Mouse (Mus musculus) heart, embryonic 14.5 days (tissue): ENCODE results near the gene Nsd2. TPM values are rescaled to one million over a fixed set of nuclear protein-coding genes. Genes with fewer than 3 reads are reported as not detected.
"Not testable (repeated sequence)": the region's sequence is repeated elsewhere in the genome, so short reads cannot be mapped to it uniquely, and the experiment has no call there.

Experiments used
- ATAC-seq: fragments of 200-750 bp; cut with Nextera tagmentation; 2 replicates; pipeline ENCODE4 v1.8.0; 2017; ENCODE audit warnings: low read depth, moderate TSS enrichment; ENCODE audit not compliant: insufficient number of reproducible peaks, insufficient read depth, low FRiP score
- H3K27ac ChIP-seq, 2 experiments: fragments of 200-500 bp in 1 of 2; fragments of 300-500 bp in 1 of 2; sonication (generic) in 1 of 2; replicated peaks in 1 of 2; 2 replicates each; pipeline ENCODE4 v1.5.1; 2012 to 2014; ENCODE audit warnings: low read depth in 2 of 2, low read length in 2 of 2, control low read depth in 1 of 2, mild to moderate bottlenecking in 1 of 2, mixed read lengths in 1 of 2; ENCODE audit not compliant: control insufficient read depth in 1 of 2, insufficient read depth in 1 of 2
- H3K27me3 ChIP-seq: fragments of 300-500 bp; sonication (generic); 2 replicates; pipeline ENCODE4 v1.6.1; 2014; ENCODE audit warnings: mild to moderate bottlenecking, low read length, control low read depth; ENCODE audit not compliant: control insufficient read depth, insufficient read depth
- H3K36me3 ChIP-seq: fragments of 300-500 bp; sonication (generic); 2 replicates; pipeline ENCODE4 v1.6.1; 2014; ENCODE audit warnings: mild to moderate bottlenecking, control low read depth, low read length, mixed read lengths; ENCODE audit not compliant: control insufficient read depth, insufficient read depth
- H3K4me1 ChIP-seq, 2 experiments: fragments of 200-500 bp in 1 of 2; fragments of 300-500 bp in 1 of 2; sonication (generic) in 1 of 2; 2 replicates each; pipeline ENCODE4 v1.6.1; 2012 to 2014; ENCODE audit warnings: low read length in 2 of 2, control low read depth in 1 of 2, mixed read lengths in 1 of 2; ENCODE audit not compliant: control insufficient read depth in 2 of 2, insufficient read depth in 2 of 2
- H3K4me2 ChIP-seq: fragments of 300-500 bp; sonication (generic); 2 replicates; pipeline ENCODE4 v1.6.1; 2014; ENCODE audit warnings: mild to moderate bottlenecking, low read length
- H3K4me3 ChIP-seq, 2 experiments: fragments of 200-500 bp in 1 of 2; fragments of 300-500 bp in 1 of 2; sonication (generic) in 1 of 2; 2 replicates each; pipeline ENCODE4 v1.5.1; 2012 to 2014; ENCODE audit warnings: low read length in 2 of 2, mild to moderate bottlenecking in 2 of 2, control low read depth in 1 of 2, low read depth in 1 of 2, moderate library complexity in 1 of 2; ENCODE audit not compliant: control insufficient read depth in 1 of 2, insufficient read depth in 1 of 2
- H3K9ac ChIP-seq: fragments of 300-500 bp; sonication (generic); 2 replicates; pipeline ENCODE4 v1.6.1; 2014; ENCODE audit warnings: mild to moderate bottlenecking, low read length
- H3K9me3 ChIP-seq: fragments of 300-500 bp; sonication (generic); 2 replicates; pipeline ENCODE4 v1.6.1; 2016; ENCODE audit warnings: low read length, control low read depth; ENCODE audit not compliant: control insufficient read depth
- WGBS: fragments of 180-500 bp; shearing (Covaris S2); extraction: QIAGEN DNeasy Blood & Tissue Kit; methylation state at CpG from one replicate; pipeline ENCODE4 v1.1.7; 2014; 5-methylcytosine and 5-hydroxymethylcytosine counted together
- polyA plus RNA-seq: library from polyadenylated mRNA; unstranded; fragments of >200 nt; fragmentation: Nextera tagmentation; extraction: Ambion mirVana; gene quantifications from 2 replicates; pipeline ENCODE4 v1.2.1, GENCODE M21; 2014

Nsd2 gene
- polyA plus RNA-seq, 1 experiment from 2014 or later = 37.7 TPM

GRCm38 (mm10) chr5:33899245-33899644, 78.7 kb downstream of the Nsd2 start:
- Histone ChIP-seq H3K27ac (no peak overlapping the region), H3K4me3 (no peak overlapping the region), H3K36me3 (peaks cover 91% of the 10 kb centered on the region), H3K4me2 (no peak overlapping the region), H3K9me3 (no peaks in the 10 kb centered on the region), H3K4me1 (no peaks in the 10 kb centered on the region), H3K9ac (no peak overlapping the region), H3K27me3 (no peaks in the 10 kb centered on the region)
- no peak for ATAC-seq
- 95% methylated on average over 3 of the region's 3 CpGs for WGBS

DNA sequence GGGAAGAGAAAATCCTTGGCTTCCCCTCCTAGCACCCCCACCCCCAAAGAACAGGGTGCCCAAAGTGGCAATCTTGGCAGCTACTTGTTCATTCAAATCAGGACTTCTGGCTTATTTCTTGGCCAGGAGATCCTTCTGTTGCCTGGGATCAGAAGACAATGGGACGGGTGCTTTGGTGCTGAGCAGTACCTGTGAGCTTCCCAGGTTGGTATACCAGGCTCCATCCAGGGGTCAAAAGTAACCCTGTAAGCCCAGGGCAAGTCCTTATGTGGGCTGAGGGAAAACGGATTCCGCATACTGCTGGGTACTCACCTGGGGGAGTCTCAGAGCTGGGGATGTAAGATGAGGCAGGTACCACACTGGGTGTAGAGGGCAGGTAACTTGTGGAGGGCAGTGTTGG, 79.6 kb downstream of the Nsd2 start:
- H3K27ac ChIP-seq = no peak overlapping the region
- no peaks in the 10 kb centered on the region for H3K27me3 ChIP-seq
- H3K4me3 ChIP-seq = no peak overlapping the region
- no peaks in the 10 kb centered on the region for H3K4me1 ChIP-seq
- no peak overlapping the region for H3K9ac ChIP-seq
- 88% methylated on average over 3 of the region's 3 CpGs for WGBS
- no peak overlapping the region for H3K4me2 ChIP-seq
- no peaks in the 10 kb centered on the region for H3K9me3 ChIP-seq
- peaks cover 83% of the 10 kb centered on the region for H3K36me3 ChIP-seq
- no peak for ATAC-seq

GRCm38 (mm10) chr5:33900701-33901263, 80.3 kb downstream of the Nsd2 start:
- Histone ChIP-seq H3K36me3 (peaks cover 76% of the 10 kb centered on the region), H3K9me3 (no peaks in the 10 kb centered on the region), H3K4me3 (no peak overlapping the region), H3K4me2 (no peak overlapping the region), H3K27ac (no peak overlapping the region), H3K4me1 (no peaks in the 10 kb centered on the region), H3K27me3 (no peaks in the 10 kb centered on the region), H3K9ac (no peak overlapping the region)
- 96% methylated on average over 9 of the region's 9 CpGs for WGBS
- ATAC-seq = no peak

DNA sequence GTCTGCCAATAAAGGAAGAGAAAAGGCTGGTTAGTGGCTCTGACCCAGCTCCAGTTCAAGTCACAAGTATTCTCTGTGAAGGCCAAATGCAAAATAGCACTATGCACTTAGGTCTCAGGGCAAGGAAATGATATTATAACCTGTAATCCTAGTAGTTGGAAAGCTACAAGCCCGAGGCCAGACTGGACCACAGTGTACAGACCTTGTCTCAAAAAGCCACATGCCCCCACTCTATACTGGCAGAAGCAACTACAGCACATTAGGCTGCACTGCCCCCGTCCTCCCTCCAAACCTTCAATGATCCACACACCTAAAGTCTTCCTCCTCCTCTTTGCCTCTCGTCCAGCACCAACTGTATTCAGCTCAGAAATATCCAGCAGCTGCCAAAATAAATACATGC, 80.8 kb downstream of the Nsd2 start:
- H3K4me1 ChIP-seq = no peaks in the 10 kb centered on the region
- H3K9ac ChIP-seq = no peak overlapping the region
- 87% methylated on average over 3 of the region's 3 CpGs for WGBS
- no peaks in the 10 kb centered on the region for H3K27me3 ChIP-seq
- no peak overlapping the region for H3K4me3 ChIP-seq
- peaks cover 71% of the 10 kb centered on the region for H3K36me3 ChIP-seq
- H3K27ac ChIP-seq = no peak overlapping the region
- no peaks in the 10 kb centered on the region for H3K9me3 ChIP-seq
- no peak for ATAC-seq
- no peak overlapping the region for H3K4me2 ChIP-seq

GRCm38 (mm10) chr5:33902696-33903095, 82.2 kb downstream of the Nsd2 start:
- peaks cover 57% of the 10 kb centered on the region for H3K36me3 ChIP-seq
- ATAC-seq = no peak
- WGBS = 83% methylated on average over 2 of the region's 2 CpGs

DNA sequence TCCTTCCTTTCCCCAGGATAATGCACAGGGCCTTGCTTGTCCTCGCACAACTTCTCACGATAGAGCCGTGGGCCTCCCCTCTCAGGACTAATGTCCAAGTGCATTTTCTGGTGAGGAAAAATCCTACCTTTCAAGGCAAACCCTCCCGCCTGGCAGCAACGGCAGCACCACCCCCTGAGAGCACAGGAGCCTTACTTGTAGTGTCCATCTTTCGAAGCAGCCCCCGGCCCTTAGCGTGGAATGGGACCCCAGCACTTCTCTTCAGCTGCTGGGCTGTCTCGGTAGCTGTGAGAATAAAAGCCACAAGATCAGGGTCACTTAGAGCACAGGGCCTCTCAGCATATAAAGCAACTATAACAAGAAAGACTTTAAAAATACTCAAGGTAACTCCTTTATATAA, 82.7 kb downstream of the Nsd2 start:
- Histone ChIP-seq H3K4me1 (no peaks in the 10 kb centered on the region), H3K4me3 (no peak overlapping the region), H3K27ac (no peak overlapping the region), H3K4me2 (no peak overlapping the region), H3K9ac (no peak overlapping the region), H3K27me3 (no peaks in the 10 kb centered on the region), H3K9me3 (no peaks in the 10 kb centered on the region), H3K36me3 (peaks cover 52% of the 10 kb centered on the region)
- WGBS = 89% methylated on average over 9 of the region's 9 CpGs
- no peak for ATAC-seq

More at GRCm38 (mm10) chr5:33902696-33903095, 82.2 kb downstream of the Nsd2 start:
- Histone ChIP-seq H3K4me1 (no peaks in the 10 kb centered on the region), H3K4me2 (no peak overlapping the region), H3K9ac (no peak overlapping the region), H3K9me3 (no peaks in the 10 kb centered on the region), H3K27me3 (no peaks in the 10 kb centered on the region), H3K27ac (no peak overlapping the region), H3K4me3 (no peak overlapping the region)

DNA sequence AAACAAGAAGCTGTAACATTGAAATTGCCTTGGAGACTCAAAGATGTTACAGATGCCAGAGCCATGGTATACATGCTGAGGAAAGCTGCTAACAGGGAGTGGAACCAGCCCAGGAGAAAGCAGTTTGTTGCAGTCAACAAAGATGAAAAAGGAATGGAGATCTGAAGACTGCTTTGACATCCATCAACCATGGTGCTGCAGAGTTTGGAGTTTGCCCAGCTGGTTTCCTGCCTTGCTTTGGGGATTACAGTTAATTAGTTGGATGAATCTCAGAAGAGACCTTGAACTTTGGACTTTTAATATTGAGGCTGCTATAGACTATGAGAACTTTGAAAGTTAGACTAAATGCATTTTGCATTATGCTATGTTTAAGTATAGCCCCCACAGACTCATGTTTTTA, 94.5 kb downstream of the Nsd2 start:
- not testable (repeated sequence) for H3K9ac ChIP-seq, H3K4me2 ChIP-seq, H3K9me3 ChIP-seq, H3K4me3 ChIP-seq, H3K4me1 ChIP-seq, ATAC-seq, H3K27ac ChIP-seq, H3K27me3 ChIP-seq
- H3K36me3 ChIP-seq = peaks cover 56% of the 10 kb centered on the region

DNA sequence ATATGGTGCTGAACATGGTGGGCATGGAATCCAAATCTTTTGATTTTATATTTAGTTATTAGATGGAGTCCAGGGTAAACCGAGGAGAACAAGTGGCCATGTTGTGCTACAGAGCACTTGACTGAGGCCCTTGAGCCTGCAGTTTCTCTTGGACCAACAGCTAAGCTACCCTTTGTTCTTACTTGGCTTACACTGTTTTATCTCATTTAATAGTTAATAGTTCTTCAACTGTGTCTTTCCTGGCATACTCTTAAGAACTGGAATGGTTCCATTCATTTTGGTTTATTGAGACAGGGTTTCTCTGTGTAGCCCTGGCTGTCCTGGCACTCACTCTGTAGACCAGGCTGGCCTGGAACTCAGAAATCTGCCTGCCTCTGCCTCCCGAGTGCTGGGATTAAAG, 96.1 kb downstream of the Nsd2 start:
- not testable (repeated sequence) for H3K4me2 ChIP-seq, H3K9me3 ChIP-seq, ATAC-seq, H3K9ac ChIP-seq, H3K4me1 ChIP-seq, H3K4me3 ChIP-seq, H3K27me3 ChIP-seq, H3K27ac ChIP-seq
- 95% methylated on average over 2 of the region's 2 CpGs for whole genome bisulfite sequencing
- H3K36me3 ChIP-seq = peaks cover 72% of the 10 kb centered on the region
